Mouse (Mus musculus) olfactory bulb, adult 2 months (tissue): ENCODE measurements at regions not wholly inside any gene's neighbourhood (a gene's known extent, or its start where the extent isn't known, plus 50 kb on each side); places are given as distances from the start of the nearest gene placed in this dataset.

Experiments used
- H3K27ac ChIP-seq: fragments of 200-500 bp; 2 replicates; pipeline ENCODE4 v1.5.1; 2012; ENCODE audit warnings: low read depth, low read length; ENCODE audit not compliant: insufficient read depth
- H3K4me1 ChIP-seq: fragments of 200-500 bp; 2 replicates; pipeline ENCODE4 v1.6.1; 2012; ENCODE audit warnings: low read length; ENCODE audit not compliant: control insufficient read depth, insufficient read depth
- H3K4me3 ChIP-seq: fragments of 200-500 bp; 2 replicates; pipeline ENCODE4 v1.5.1; 2012; ENCODE audit warnings: mild to moderate bottlenecking, low read depth, low read length, moderate library complexity; ENCODE audit not compliant: insufficient read depth
- CTCF ChIP-seq: fragments of 200-500 bp; IDR thresholded peaks from 2 replicates; pipeline ENCODE4 v1.5.1; 2012; ENCODE audit warnings: low read depth, mild to moderate bottlenecking, low read length, moderate library complexity; ENCODE audit not compliant: insufficient read depth
- POLR2A ChIP-seq: fragments of 200-500 bp; IDR thresholded peaks from 2 replicates; pipeline ENCODE4 v1.6.1; 2012; ENCODE audit warnings: mild to moderate bottlenecking, low read depth, low read length, moderate library complexity; ENCODE audit not compliant: insufficient read depth
- WGBS: fragments of 180-500 bp; shearing (Covaris S2); methylation state at CpG from one replicate; pipeline ENCODE4 v1.1.7; 2018; 5-methylcytosine and 5-hydroxymethylcytosine counted together

DNA sequence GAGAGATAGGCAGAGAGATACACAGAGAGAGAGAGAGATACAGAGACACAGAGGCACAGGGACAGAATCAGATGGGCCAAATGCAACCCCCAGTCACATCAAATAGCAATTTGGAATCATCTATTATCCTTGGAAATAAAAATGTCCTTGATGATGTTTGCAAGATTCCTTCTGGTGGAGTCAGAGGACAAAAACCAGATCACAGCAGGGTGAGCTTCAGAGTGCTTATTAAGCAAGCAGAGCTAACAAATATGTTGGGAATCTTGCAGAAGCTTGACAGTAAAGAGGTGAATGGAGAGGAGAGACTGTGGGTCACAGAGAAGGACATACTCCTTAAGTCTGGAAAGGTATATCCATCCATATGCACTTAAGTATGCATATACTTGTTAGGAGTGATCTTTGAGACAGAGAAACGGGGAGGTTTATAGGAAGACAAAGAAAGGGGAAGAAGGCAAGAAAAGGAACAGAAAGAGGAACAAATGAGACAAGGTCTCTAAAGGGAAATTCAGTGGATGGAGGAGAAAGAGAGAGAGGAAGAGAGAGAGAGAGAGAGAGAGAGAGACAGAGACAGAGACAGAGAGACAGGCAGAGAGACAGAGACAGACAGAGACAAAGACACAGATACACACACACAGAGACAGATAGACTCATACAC lies 293.0 kb downstream of the Btg1 start:
- Histone ChIP-seq H3K4me3 (no peak overlapping the region), H3K4me1 (no peaks in the 10 kb centered on the region), H3K27ac (no peak overlapping the region)
- 60% methylated on average over 1 of the region's 1 CpGs for WGBS
- TF ChIP-seq CTCF, result no peak
- no peak for TF ChIP-seq POLR2A

DNA sequence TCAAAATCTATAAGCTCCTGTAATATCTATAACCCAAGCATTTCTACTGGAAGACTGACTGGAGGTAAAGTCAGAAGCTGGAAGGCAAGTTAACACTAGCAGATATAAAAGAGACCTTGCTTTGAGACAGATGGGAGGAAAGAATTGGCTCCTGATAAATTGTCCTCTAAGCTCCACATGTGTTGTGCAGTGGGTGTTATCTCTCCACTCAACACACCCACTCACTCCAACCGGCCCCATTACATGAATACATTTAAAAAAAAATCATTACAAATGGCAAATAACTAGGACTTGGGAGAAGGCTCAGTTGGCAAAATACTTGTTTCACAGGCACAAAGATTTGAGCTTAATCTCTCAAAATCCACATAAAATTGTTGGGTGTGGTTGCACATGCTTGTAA lies 304.4 kb downstream of the Btg1 start:
- Histone ChIP-seq H3K4me3 (no peak overlapping the region), H3K4me1 (no peaks in the 10 kb centered on the region), H3K27ac (no peak overlapping the region)
- no peak for TF ChIP-seq CTCF
- no peak for TF ChIP-seq POLR2A
- 37% methylated on average over 1 of the region's 1 CpGs for WGBS

DNA sequence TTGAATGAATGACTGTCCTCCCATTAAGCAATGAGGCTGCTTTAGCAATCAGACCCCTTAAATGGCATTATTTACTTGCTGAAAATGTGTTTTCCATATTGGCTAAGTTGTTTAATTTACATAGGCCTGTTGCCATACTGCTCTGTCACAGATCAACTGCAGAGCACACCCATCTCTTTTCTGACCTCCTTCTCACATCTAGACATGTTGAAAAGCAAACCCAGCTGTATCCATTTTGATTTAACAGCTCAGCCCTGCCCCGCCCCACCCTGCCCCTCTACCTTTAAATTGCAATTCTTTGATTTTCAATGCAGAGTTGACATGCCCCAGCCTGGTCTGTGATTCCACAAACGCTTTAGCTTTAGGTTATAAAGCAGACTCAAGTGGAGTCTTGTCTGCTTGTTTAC lies 307.5 kb downstream of the Btg1 start:
- H3K27ac ChIP-seq, result no peak overlapping the region
- TF ChIP-seq POLR2A (no peak), CTCF (no peak)
- no peaks in the 10 kb centered on the region for H3K4me1 ChIP-seq
- H3K4me3 ChIP-seq, result no peak overlapping the region
- WGBS, result 87% methylated on average over 2 of the region's 2 CpGs

DNA sequence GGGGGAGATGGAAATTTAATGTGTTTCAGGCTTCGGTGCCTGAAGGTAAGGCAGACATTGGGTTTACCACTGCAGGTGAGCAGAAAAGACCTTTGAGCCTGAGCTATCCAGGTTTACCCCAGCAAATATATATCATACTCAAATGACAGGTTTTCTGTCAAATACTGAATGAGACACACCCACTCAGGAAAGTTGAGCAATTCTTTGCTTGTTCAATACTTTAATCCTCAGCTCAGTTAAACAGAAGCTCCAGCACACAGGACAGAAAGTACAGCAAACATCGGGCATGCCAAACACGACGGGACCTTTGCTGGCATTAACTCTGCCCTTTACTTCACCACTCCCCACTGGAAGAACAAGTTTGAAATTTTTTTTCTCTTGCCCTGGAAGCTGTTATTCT lies 307.9 kb downstream of the Btg1 start:
- Histone ChIP-seq H3K27ac (no peak overlapping the region), H3K4me1 (no peaks in the 10 kb centered on the region), H3K4me3 (no peak overlapping the region)
- 92% methylated on average over 4 of the region's 4 CpGs for WGBS
- no peak for TF ChIP-seq POLR2A
- no peak for TF ChIP-seq CTCF

DNA sequence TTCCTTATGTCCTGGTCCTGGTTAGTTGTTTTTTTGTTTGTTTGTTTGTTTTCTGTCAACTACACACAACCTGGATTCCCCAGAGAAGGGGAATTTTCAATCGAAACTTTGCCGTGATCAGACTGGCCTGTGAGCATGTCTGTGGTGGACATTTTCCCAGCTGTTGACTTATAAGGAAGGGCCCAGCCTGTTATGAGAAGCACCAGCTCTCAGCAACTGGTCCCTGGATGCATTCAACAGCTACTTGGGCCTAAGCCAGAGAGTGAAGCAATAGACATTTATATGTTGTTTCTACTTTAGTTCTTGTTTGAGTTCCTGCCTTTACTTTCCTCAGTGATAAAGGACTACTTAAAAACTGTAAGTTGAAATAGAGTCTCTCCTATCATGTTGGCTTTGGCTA lies 309.0 kb downstream of the Btg1 start:
- Histone ChIP-seq H3K4me1 (no peaks in the 10 kb centered on the region), H3K27ac (no peak overlapping the region), H3K4me3 (no peak overlapping the region)
- 94% methylated on average over 2 of the region's 2 CpGs for WGBS
- TF ChIP-seq POLR2A, result no peak
- no peak for TF ChIP-seq CTCF

DNA sequence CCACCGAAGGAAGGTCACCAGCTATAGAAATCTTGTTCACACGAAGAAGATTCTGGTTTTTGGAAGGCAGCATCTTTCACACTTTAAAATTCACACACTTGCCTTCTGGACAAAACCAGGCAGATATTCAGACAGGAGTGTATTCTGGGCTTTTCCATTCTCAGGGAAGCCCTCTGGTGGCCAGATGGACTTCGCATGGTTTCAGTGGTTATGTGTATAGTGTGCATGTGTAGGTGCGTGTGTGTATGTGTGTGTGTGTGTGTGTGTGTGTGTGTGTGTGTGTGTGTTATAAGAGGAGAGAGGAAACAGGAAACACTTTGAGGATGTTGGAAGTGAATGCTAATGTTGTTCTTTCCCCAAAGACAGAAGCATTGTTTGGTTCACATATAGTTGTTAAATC lies 317.9 kb downstream of the Btg1 start:
- H3K27ac ChIP-seq, result no peak overlapping the region
- no peak overlapping the region for H3K4me3 ChIP-seq
- no peak for TF ChIP-seq POLR2A
- TF ChIP-seq CTCF, result no peak
- no peaks in the 10 kb centered on the region for H3K4me1 ChIP-seq
- WGBS, result 56% methylated on average over 4 of the region's 4 CpGs

DNA sequence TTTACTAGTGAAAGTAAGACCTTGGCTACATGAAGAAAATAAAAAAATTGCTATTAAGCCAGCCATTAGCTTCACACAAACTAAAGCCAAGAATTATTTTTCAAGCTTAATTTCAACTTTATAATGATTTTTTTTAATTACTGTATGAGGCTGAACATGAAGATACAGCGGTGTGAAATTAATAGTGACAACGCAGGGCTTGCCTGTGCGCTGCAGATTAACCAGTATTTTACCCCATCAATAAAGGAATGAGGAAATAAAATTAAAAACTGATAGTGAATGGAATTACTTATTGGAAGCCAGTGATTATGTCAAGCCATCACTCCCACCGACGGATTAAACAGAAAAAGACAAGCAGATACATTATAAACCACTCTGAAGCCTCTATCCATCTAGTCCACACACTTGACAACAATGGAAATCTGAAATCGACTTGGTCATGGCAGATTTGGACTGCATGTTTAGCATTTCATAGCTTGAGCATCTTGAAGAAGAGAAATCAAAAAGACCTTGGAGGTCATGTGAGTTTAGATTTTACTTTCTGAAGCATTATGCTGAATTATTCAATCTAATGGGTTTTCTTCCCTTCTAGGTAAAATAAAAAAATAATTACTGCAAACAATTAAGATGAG lies 324.2 kb downstream of the Btg1 start:
- H3K27ac ChIP-seq, result no peak overlapping the region
- no peak for TF ChIP-seq POLR2A
- TF ChIP-seq CTCF, result no peak
- no peak overlapping the region for H3K4me3 ChIP-seq
- WGBS, result 79% methylated on average over 6 of the region's 6 CpGs
- no peaks in the 10 kb centered on the region for H3K4me1 ChIP-seq

DNA sequence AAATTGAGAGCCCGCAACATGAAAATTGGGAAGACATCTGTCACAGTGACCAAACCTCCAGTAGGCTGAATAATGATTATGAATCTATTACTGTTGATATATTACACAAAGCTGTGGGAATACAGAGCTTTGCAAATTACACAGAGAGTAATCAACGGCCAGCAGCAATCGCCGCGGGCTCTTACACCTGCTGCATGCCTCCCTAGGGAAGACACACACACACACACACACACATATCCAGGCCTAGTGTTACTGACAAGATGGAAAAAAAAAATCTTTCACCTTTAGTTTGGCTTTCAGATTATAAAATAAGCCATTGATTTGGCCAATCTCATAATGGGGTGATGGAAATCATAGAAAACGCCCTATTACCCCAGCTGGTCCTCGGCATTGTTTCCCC lies 327.4 kb downstream of the Btg1 start:
- WGBS, result 89% methylated on average over 7 of the region's 7 CpGs
- no peak overlapping the region for H3K4me3 ChIP-seq
- no peaks in the 10 kb centered on the region for H3K4me1 ChIP-seq
- H3K27ac ChIP-seq, result no peak overlapping the region
- no peak for TF ChIP-seq CTCF

DNA sequence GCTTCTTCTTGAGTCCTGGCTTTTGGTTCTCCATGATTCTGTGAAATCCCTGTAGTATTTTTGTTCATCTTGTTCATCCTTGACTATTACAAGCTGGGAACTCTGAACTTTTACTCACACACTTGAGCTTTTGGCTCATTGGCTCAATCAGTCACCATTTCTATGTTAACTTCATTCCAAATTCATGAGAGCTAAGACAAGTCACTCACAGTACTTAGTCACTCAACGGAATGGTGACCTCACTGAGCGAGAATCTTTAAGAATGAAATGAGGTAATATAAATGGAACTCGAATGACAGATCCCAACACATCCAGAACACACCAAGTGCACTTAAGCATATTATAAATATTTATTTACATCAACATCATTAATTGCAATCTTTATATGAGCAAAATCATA lies 331.2 kb downstream of the Btg1 start:
- no peak overlapping the region for H3K27ac ChIP-seq
- TF ChIP-seq POLR2A, result no peak
- TF ChIP-seq CTCF, result no peak
- H3K4me1 ChIP-seq, result no peaks in the 10 kb centered on the region
- 89% methylated on average over 3 of the region's 3 CpGs for WGBS
- H3K4me3 ChIP-seq, result no peak overlapping the region
